Mouse (Mus musculus): ENCODE measurements around the gene Npdc1.

DNA sequence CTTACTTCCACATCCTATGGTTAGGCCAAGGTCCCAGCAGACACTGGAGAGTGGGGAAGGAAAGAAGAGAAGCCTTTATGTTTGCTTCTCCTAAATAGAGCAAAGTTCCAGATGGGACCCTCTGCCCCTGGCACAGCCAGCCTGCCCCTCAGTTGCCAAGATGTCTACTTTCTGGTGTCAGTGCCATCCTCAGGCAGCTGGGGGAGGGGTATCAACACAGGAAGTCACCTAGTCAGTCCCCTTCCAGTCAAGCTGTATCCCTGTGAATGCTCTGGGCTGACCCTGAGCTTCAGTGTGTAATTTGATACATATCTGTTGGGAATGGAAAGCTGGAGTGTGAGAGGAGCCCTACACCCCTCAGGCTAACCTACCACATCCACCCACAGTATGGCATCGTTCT is 2.1 kb upstream of the Npdc1 start:
- no peak for TF ChIP-seq CTCF (IDR thresholded peaks at IDR 0.05; ENCODE audit: control insufficient read depth, insufficient read depth, insufficient replicate concordance, low read depth, low read length)
- no peak for TF ChIP-seq POLR2A (IDR thresholded peaks at IDR 0.05; ENCODE audit: control insufficient read depth, low read depth, low read length)

Data from testis, adult 2 months (tissue).